Mouse (Mus musculus) adrenal gland, postnatal 36 days (tissue): ENCODE measurements at regions not wholly inside any gene's neighbourhood (a gene's known extent, or its start where the extent isn't known, plus 50 kb on each side); places are given as distances from the start of the nearest gene placed in this dataset.
"Not testable (repeated sequence)": the region's sequence is repeated elsewhere in the genome, so short reads cannot be mapped to it uniquely, and the experiment has no call there.

ENCODE experiments used
- DNase-seq, 2 experiments: peaks; one replicate each; pipeline ENCODE4 v3.0.0; 2021; ENCODE audit warnings: mixed read lengths in 1 of 2

GRCm38 (mm10) chr16:42546229-42547163 lies 206.0 kb upstream of the Gap43 start:
- DNase-seq: no peak

- DNase-seq: no peak
Measured at GRCm38 (mm10) chr16:42517321-42517720, 176.9 kb upstream of the Gap43 start.

GRCm38 (mm10) chr16:42515929-42516328 lies 175.5 kb upstream of the Gap43 start:
- no peak for DNase-seq

- DNase-seq: no peak
Measured at GRCm38 (mm10) chr16:42505107-42505506, 164.7 kb upstream of the Gap43 start.

- DNase-seq: no peak
Measured at GRCm38 (mm10) chr16:42501713-42502112, 161.3 kb upstream of the Gap43 start.

GRCm38 (mm10) chr16:42501109-42501508 lies 160.7 kb upstream of the Gap43 start:
- not testable (repeated sequence) for DNase-seq

GRCm38 (mm10) chr16:42499514-42499913 lies 159.1 kb upstream of the Gap43 start:
- no peak for DNase-seq

- DNase-seq: no peak
Measured at GRCm38 (mm10) chr16:42498368-42498767, 157.9 kb upstream of the Gap43 start.

- no peak for DNase-seq
Measured at GRCm38 (mm10) chr16:42493596-42493995, 153.1 kb upstream of the Gap43 start.

GRCm38 (mm10) chr16:42488745-42489144 lies 148.3 kb upstream of the Gap43 start:
- DNase-seq: no peak

- no peak for DNase-seq
Measured at GRCm38 (mm10) chr16:42479978-42480377, 139.5 kb upstream of the Gap43 start.

GRCm38 (mm10) chr16:42466976-42467375 lies 126.5 kb upstream of the Gap43 start:
- no peak for DNase-seq

GRCm38 (mm10) chr16:42456335-42456984 lies 116.0 kb upstream of the Gap43 start:
- no peak for DNase-seq

GRCm38 (mm10) chr16:42453338-42453737 lies 112.9 kb upstream of the Gap43 start:
- DNase-seq: no peak

GRCm38 (mm10) chr16:42449840-42450444 lies 109.5 kb upstream of the Gap43 start:
- no peak for DNase-seq

GRCm38 (mm10) chr16:42444863-42445423 lies 104.5 kb upstream of the Gap43 start:
- no peak for DNase-seq

- no peak for DNase-seq
Measured at GRCm38 (mm10) chr16:42444408-42444862, 104.0 kb upstream of the Gap43 start.

- peak; percentile 19 to 20 for DNase-seq
Measured at GRCm38 (mm10) chr16:42440822-42441221, 100.4 kb upstream of the Gap43 start.

GRCm38 (mm10) chr16:42431529-42431928 lies 91.1 kb upstream of the Gap43 start:
- DNase-seq: no peak

GRCm38 (mm10) chr16:42416673-42417072 lies 76.2 kb upstream of the Gap43 start:
- no peak for DNase-seq

- DNase-seq: not testable (repeated sequence)
Measured at GRCm38 (mm10) chr16:42412031-42412430, 71.6 kb upstream of the Gap43 start.

GRCm38 (mm10) chr16:42396596-42396995 lies 56.1 kb upstream of the Gap43 start:
- DNase-seq: no peak
